Mouse (Mus musculus): Measurements from ENCODE around the gene 4930480E11Rik. TPM values are rescaled to one million over a fixed set of nuclear protein-coding genes. Genes with fewer than 3 reads are reported as not detected.
"Not testable (repeated sequence)": the region's sequence is repeated elsewhere in the genome, so short reads cannot be mapped to it uniquely, and the experiment has no call there.

The 4930480E11Rik gene
- polyA plus RNA-seq (2011; ENCODE audit: insufficient read depth, insufficient read length, low replicate concordance, missing spikeins) = not detected in 2 replicates

DNA sequence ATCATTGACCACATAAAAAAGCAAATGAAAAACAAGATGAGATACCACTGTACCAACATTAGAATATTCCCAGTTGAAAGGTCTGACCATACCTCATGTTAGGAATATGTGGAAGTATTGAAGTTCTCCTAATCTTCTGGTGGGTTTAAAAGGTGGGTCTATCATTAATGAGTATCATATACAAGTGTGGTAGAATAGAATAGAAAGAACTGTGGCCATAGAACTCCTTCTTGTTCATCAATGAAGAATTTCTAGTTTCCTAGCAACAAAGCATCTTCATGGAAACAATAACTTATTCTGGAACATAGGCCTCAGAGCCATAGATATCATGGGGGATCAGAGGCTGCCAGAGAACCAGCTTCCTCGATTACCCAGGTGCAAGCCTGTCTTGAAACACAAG lies at the start of gene 4930480E11Rik:
4930480E11Rik (plus strand) TSS at position 301 of the 400 bp plus-strand sequence.
- no peak for TF ChIP-seq CTCF (IDR thresholded peaks at IDR 0.05; ENCODE audit: control insufficient read depth, insufficient read depth, low read length)
- no peak for TF ChIP-seq POLR2A (IDR thresholded peaks at IDR 0.05; ENCODE audit: borderline replicate concordance, control insufficient read depth, low read depth, low read length)
- no peak within 1 kb of the TSS for H3K4me3 ChIP-seq (replicated peaks; ENCODE audit: control insufficient read depth, low read depth, low read length)

DNA sequence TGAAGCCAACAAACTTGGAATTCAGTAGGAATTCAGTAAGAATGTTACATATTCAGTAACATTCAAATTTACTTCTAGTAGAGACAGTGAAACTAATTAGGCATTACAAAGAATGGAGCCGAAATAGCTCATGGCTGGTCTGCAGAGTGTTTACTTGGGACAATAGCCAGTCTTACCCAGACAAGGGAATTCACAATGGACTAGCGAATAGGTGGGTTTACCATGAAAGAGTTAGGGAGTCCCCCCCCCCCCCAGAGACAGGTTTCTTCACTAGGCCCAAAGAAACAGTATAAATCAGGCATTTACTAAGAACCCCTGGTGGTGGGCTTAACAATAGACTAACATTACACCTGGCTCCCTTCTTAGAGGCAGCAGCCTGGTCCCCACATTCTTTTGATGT lies 33.9 kb downstream of the 4930480E11Rik start:
- not testable (repeated sequence) for H3K4me1 ChIP-seq (ENCODE audit: control insufficient read depth, insufficient read depth, low read length); H3K27ac ChIP-seq (ENCODE audit: control insufficient read depth, insufficient read depth, low read depth, low read length, poor library complexity); H3K4me3 ChIP-seq (replicated peaks; ENCODE audit: control insufficient read depth, low read depth, low read length)
- 69% methylated on average over 2 of the region's 2 CpGs for WGBS

More for the DNA sequence above, at the start of gene 4930480E11Rik:
- Histone ChIP-seq H3K27ac (ENCODE audit: control insufficient read depth, insufficient read depth, low read depth, low read length, poor library complexity) (no peak within 1 kb of the TSS), H3K4me1 (ENCODE audit: control insufficient read depth, insufficient read depth, low read length) (no peaks in the 10 kb centered on the region)
- 36% methylated on average over 1 of the region's 1 CpGs for WGBS

Other genes starting within 250 kb of the 4930480E11Rik start
- gene Gm5938, start 244.2 kb upstream of the 4930480E11Rik start, polyA plus RNA-seq (2011; ENCODE audit: insufficient read depth, insufficient read length, low replicate concordance, missing spikeins) = not detected in 2 replicates
- not detected in 2 replicates for gene Obp1b, start 182.9 kb upstream of the 4930480E11Rik start, polyA plus RNA-seq (2011; ENCODE audit: insufficient read depth, insufficient read length, low replicate concordance, missing spikeins)
- not detected in 2 replicates for gene Gm14743, start 123.7 kb upstream of the 4930480E11Rik start, polyA plus RNA-seq (2011; ENCODE audit: insufficient read depth, insufficient read length, low replicate concordance, missing spikeins)
- gene Prrg1, start 214.3 kb downstream of the 4930480E11Rik start, polyA plus RNA-seq (2011; ENCODE audit: insufficient read depth, insufficient read length, low replicate concordance, missing spikeins) = 0.43 and 1.1 TPM in 2 replicates